Mouse (Mus musculus) myocyte (in vitro differentiated cells): ENCODE measurements at regions not wholly inside any gene's neighbourhood (a gene's known extent, or its start where the extent isn't known, plus 50 kb on each side); places are given as distances from the start of the nearest gene placed in this dataset.
"Not testable (repeated sequence)": the region's sequence is repeated elsewhere in the genome, so short reads cannot be mapped to it uniquely, and the experiment has no call there.

Source experiments
- H3K27me3 ChIP-seq: one replicate; pipeline ENCODE4 v1.6.1; 2011; ENCODE audit not compliant: control insufficient read depth, insufficient read depth, insufficient read length
- H3K36me3 ChIP-seq: one replicate; pipeline ENCODE4 v1.6.1; 2011; ENCODE audit not compliant: control insufficient read depth, insufficient read depth
- H3K4me2 ChIP-seq: one replicate; pipeline ENCODE4 v1.6.1; 2011; ENCODE audit warnings: low read depth, control low read depth
- H3K4me3 ChIP-seq: one replicate; pipeline ENCODE4 v1.5.1; 2011; ENCODE audit warnings: mild to moderate bottlenecking, control low read depth, moderate library complexity
- H3K79me2 ChIP-seq: one replicate; pipeline ENCODE4 v1.6.1; 2011; ENCODE audit not compliant: control insufficient read depth, insufficient read depth
- H3ac ChIP-seq: one replicate; pipeline ENCODE4 v1.6.1; 2011; ENCODE audit not compliant: control insufficient read depth, insufficient read length
- CEBPB ChIP-seq: IDR thresholded peaks from 2 replicates; pipeline ENCODE4 v1.6.1; 2011; ENCODE audit warnings: mild to moderate bottlenecking, moderate library complexity; ENCODE audit not compliant: poor library complexity, insufficient read depth, severe bottlenecking
- E2F4 ChIP-seq: IDR thresholded peaks from one replicate; pipeline ENCODE4 v1.6.1; 2011; ENCODE audit warnings: mild to moderate bottlenecking, control low read depth, moderate library complexity; ENCODE audit not compliant: insufficient read depth
- MAX ChIP-seq: IDR thresholded peaks from one replicate; pipeline ENCODE4 v1.6.1; 2011; ENCODE audit warnings: low read depth, mild to moderate bottlenecking, control low read depth
- MYOD1 ChIP-seq, 3 experiments: IDR thresholded peaks; one replicate each; pipeline ENCODE4 v1.6.1; 2011; ENCODE audit warnings: control low read depth in 2 of 3, low read depth in 2 of 3, mild to moderate bottlenecking in 2 of 3, moderate library complexity in 1 of 3; ENCODE audit not compliant: insufficient read length in 2 of 3, control insufficient read depth in 1 of 3
- MYOG ChIP-seq, 3 experiments: IDR thresholded peaks; one replicate each; pipeline ENCODE4 v1.6.1; 2011; ENCODE audit warnings: control low read depth in 2 of 3, low read depth in 2 of 3, mild to moderate bottlenecking in 2 of 3; ENCODE audit not compliant: insufficient read length in 2 of 3, control insufficient read depth in 1 of 3, insufficient read depth in 1 of 3
- POLR2A ChIP-seq: IDR thresholded peaks from one replicate; pipeline ENCODE4 v1.6.1; 2011; ENCODE audit warnings: low read depth, mild to moderate bottlenecking, control low read depth, moderate library complexity; ENCODE audit not compliant: insufficient read length
- POLR2AphosphoS2 ChIP-seq: IDR thresholded peaks from one replicate; pipeline ENCODE4 v1.6.1; 2011; ENCODE audit warnings: low read depth, control low read depth; ENCODE audit not compliant: insufficient read length
- REST ChIP-seq: IDR thresholded peaks from one replicate; pipeline ENCODE4 v1.6.1; 2011; ENCODE audit warnings: mild to moderate bottlenecking, control low read depth, moderate library complexity; ENCODE audit not compliant: insufficient read depth, insufficient read length
- SRF ChIP-seq: IDR thresholded peaks from one replicate; pipeline ENCODE4 v1.6.1; 2011; ENCODE audit warnings: low read depth; ENCODE audit not compliant: control insufficient read depth, insufficient read length
- TCF12 ChIP-seq: IDR thresholded peaks from one replicate; pipeline ENCODE4 v1.6.1; 2011; ENCODE audit warnings: mild to moderate bottlenecking, control low read depth; ENCODE audit not compliant: poor library complexity, insufficient read depth, severe bottlenecking
- TCF3 ChIP-seq: IDR thresholded peaks from one replicate; pipeline ENCODE4 v1.6.1; 2011; ENCODE audit warnings: low read depth, control low read depth; ENCODE audit not compliant: insufficient read length
- USF1 ChIP-seq: IDR thresholded peaks from one replicate; pipeline ENCODE4 v1.6.1; 2011; ENCODE audit warnings: low read depth, mild to moderate bottlenecking, control low read depth, moderate library complexity

- Histone ChIP-seq H3K4me3 (no peak overlapping the region), H3K4me2 (no peak overlapping the region), H3K79me2 (no peaks in the 10 kb centered on the region), H3K27me3 (no peaks in the 10 kb centered on the region), H3ac (no peak overlapping the region), H3K36me3 (no peaks in the 10 kb centered on the region)
- TF ChIP-seq TCF12 (no peak), MYOD1 (IDR thresholded peaks at IDR 0.05; ENCODE audit: control insufficient read depth in 1 of 3, insufficient read length in 2 of 3, low read depth in 2 of 3) (no peak), CEBPB (no peak), SRF (no peak), E2F4 (no peak), MYOG (IDR thresholded peaks at IDR 0.05; ENCODE audit: control insufficient read depth in 1 of 3, insufficient read depth in 1 of 3, insufficient read length in 2 of 3, low read depth in 2 of 3) (no peak)
These were observed 859.3 kb downstream of the Triml1 start for GRCm38 (mm10) chr8:42282011-42282410.

DNA sequence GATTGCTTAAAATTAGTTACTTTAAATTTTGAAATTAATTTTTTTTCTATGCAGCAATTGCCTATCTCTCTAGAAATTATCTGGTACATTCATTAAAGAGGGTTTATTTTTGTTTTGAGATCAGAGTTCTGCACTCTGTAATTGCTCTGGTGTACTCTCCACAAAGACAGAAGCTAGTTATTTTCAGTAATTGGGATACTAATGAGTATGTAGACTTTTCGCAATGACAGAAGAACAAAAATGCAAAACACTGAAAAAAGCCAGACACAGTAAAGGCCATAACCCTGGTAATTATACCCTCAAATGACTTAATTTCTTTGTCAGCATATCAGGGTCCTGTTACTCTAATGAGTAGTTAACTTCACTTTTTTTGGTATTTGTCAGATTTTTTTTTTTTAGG, 836.5 kb upstream of the Frg1 start:
- TF ChIP-seq TCF12: no peak
- no peak for TF ChIP-seq REST
- Histone ChIP-seq H3ac (no peak overlapping the region), H3K4me3 (no peak overlapping the region)

DNA sequence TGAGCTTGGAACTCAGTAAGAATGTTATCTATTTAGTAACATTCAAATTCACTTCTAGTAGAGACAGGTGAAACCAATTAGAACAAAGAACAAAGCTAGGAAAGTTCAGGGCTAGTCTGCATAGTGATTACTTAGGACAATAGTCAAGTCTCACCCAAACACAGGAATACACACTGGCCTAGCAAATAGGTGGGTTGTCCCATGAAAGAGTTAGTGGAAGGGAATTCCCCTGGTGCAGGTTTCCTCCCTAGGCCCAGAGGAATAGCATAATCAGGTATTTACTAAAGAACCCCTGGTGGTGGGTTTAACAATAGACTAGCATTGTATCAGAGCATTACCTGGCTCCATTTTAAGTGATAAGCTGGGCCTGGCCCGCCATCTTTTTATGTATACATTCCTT, 825.4 kb upstream of the Frg1 start:
- H3ac ChIP-seq, H3K27me3 ChIP-seq, H3K79me2 ChIP-seq, H3K4me2 ChIP-seq, H3K4me3 ChIP-seq, H3K36me3 ChIP-seq: not testable (repeated sequence)

More for the DNA sequence above, 836.5 kb upstream of the Frg1 start:
- no peaks in the 10 kb centered on the region for H3K27me3 ChIP-seq
- no peaks in the 10 kb centered on the region for H3K79me2 ChIP-seq
- no peak overlapping the region for H3K4me2 ChIP-seq
- H3K36me3 ChIP-seq: no peaks in the 10 kb centered on the region

GRCm38 (mm10) chr8:42219857-42220600, 803.2 kb upstream of the Frg1 start:
- Histone ChIP-seq H3K4me3 (no peak overlapping the region), H3K4me2 (no peak overlapping the region), H3K79me2 (no peaks in the 10 kb centered on the region), H3ac (no peak overlapping the region), H3K36me3 (no peaks in the 10 kb centered on the region), H3K27me3 (no peaks in the 10 kb centered on the region)
- TF ChIP-seq REST (no peak), MYOD1 (IDR thresholded peaks at IDR 0.05; ENCODE audit: control insufficient read depth in 1 of 3, insufficient read length in 2 of 3, low read depth in 2 of 3) (no peak), SRF (no peak), CEBPB (no peak), TCF12 (no peak), POLR2AphosphoS2 (no peak), MYOG (IDR thresholded peaks at IDR 0.05; ENCODE audit: control insufficient read depth in 1 of 3, insufficient read depth in 1 of 3, insufficient read length in 2 of 3, low read depth in 2 of 3) (no peak), POLR2A (no peak), MAX (no peak), TCF3 (no peak), USF1 (no peak), E2F4 (no peak)

GRCm38 (mm10) chr8:42210943-42211342, 794.1 kb upstream of the Frg1 start:
- no peak for TF ChIP-seq POLR2AphosphoS2
- TF ChIP-seq REST: no peak
- TF ChIP-seq TCF3: no peak
- TF ChIP-seq USF1: no peak
- no peak for TF ChIP-seq MYOG (IDR thresholded peaks at IDR 0.05; ENCODE audit: control insufficient read depth in 1 of 3, insufficient read depth in 1 of 3, insufficient read length in 2 of 3, low read depth in 2 of 3)
- no peak for TF ChIP-seq TCF12
- no peak for TF ChIP-seq POLR2A
- TF ChIP-seq CEBPB: no peak
- no peak for TF ChIP-seq MAX
- no peak for TF ChIP-seq SRF
- TF ChIP-seq MYOD1 (IDR thresholded peaks at IDR 0.05; ENCODE audit: control insufficient read depth in 1 of 3, insufficient read length in 2 of 3, low read depth in 2 of 3): no peak
- no peak for TF ChIP-seq E2F4
- no peaks in the 10 kb centered on the region for H3K36me3 ChIP-seq
- no peak overlapping the region for H3ac ChIP-seq
- no peaks in the 10 kb centered on the region for H3K79me2 ChIP-seq
- no peak overlapping the region for H3K4me2 ChIP-seq
- H3K27me3 ChIP-seq: no peaks in the 10 kb centered on the region
- no peak overlapping the region for H3K4me3 ChIP-seq
